ENCODE assay signal across 1 mouse cellular context in genomic region chr4:8218004-8218403, GRCm38 (mm10).
TF ChIP-seq lines count a peak whose summit lies in the region.

No protein-coding gene starts in this region.

TF ChIP-seq in MEL, 35 proteins besides CTCF, POLR2A, EP300 and RAD21 (continued from another document):
- TF ChIP-seq MYB (IDR thresholded peaks at IDR 0.05; ENCODE audit: low read depth, low read length) (no peak), MAX (IDR thresholded peaks at IDR 0.05; ENCODE audit: low read length) (peak; percentile 87), ZNF384 (IDR thresholded peaks at IDR 0.05; ENCODE audit: low read depth, low read length) (no peak), MAZ (IDR thresholded peaks at IDR 0.05; ENCODE audit: low read depth, low read length) (no peak), ELF1 (IDR thresholded peaks at IDR 0.05; ENCODE audit: low read depth, low read length) (no peak), POLR2AphosphoS2 (IDR thresholded peaks at IDR 0.05; ENCODE audit: low read length) (no peak), SIN3A (IDR thresholded peaks at IDR 0.05; ENCODE audit: low read length) (peak; percentile 62), BHLHE40 (IDR thresholded peaks at IDR 0.05; ENCODE audit: borderline replicate concordance, low read depth, low read length) (no peak), MXI1 (IDR thresholded peaks at IDR 0.05; ENCODE audit: low read depth, low read length) (peak; percentile 35; the same call in 1 of the 2 replicates), UBTF (IDR thresholded peaks at IDR 0.05; ENCODE audit: borderline replicate concordance, insufficient read depth, low read depth, low read length) (no peak), E2F4 (IDR thresholded peaks at IDR 0.05; ENCODE audit: borderline replicate concordance, low read depth, low read length) (no peak), KAT2A (conservative IDR thresholded peaks at IDR 0.05; ENCODE audit: low read depth, low read length) (no peak), CHD1 (IDR thresholded peaks at IDR 0.05; ENCODE audit: low read depth, low read length) (no peak), NELFE (IDR thresholded peaks at IDR 0.05; ENCODE audit: low read depth, low read length) (no peak), NRF1 (IDR thresholded peaks at IDR 0.05; ENCODE audit: insufficient read depth, low read depth, low read length, poor library complexity, severe bottlenecking) (no peak), MYC (IDR thresholded peaks at IDR 0.05; ENCODE audit: low read depth, low read length) (peak; percentile 80), GATA1 (IDR thresholded peaks at IDR 0.05; ENCODE audit: low read depth, low read length) (peak; percentile 88), GABPA (IDR thresholded peaks at IDR 0.05; ENCODE audit: low read depth, low read length) (no peak)
